Mouse (Mus musculus): ENCODE measurements around the gene Fgfr2.

DNA sequence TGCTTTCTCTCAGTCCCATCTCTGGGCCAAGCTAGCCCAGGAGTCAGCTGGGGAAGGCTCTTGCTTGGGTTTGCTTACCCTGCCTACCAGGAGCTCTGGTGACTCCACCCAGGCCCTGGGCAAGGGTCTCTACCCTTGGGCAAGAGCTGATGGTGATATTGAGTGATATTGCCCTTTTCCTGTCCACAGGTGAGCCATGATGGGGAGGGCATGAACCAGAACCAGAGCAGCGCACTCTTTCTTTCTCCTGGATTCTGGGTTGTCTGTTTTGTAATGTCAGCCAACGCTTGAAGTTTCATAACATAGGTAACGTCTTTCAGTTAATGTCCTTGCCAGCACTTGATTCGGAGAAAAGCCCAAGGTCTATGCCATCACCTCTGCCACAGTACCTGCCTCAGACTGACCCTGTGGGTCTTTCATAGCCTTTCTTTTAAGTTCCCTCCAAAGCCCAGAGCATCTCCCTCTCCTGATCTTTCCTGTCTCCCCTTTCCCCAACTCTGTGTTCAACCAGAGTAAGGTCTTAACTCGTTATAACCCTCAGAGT lies 506.1 kb downstream of the Fgfr2 start:
- TF ChIP-seq EP300 (IDR thresholded peaks at IDR 0.05) (no peak), CTCF (IDR thresholded peaks at IDR 0.05) (no peak)
